9 mouse cellular contexts compared by ENCODE assay signal in the genomic region with DNA sequence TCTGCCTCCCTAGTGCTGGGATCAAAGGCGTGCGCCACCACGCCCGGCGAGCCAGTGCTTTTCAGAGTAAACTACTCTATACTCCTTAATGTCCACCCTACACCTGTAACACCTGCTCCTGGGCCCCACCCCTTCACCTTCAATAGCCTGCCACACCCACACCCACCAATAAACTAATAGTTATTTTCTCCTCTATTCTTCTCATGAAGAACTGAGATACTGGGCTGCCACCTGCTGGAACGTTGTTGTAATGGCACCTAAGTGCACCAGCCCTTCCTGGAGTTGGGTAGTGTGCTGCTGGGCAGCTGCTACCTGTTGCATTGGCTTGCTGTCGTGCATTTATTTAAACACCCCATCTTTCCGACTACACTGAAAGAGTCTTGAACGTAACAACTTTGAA.
DNase-seq lines count a peak whose midpoint lies in the region; ATAC-seq and TF ChIP-seq lines count a peak whose summit lies in the region.
"Had no signal": no experiment of that assay in that cellular context is flagged by ENCODE, and none has a peak within 500 bp of the region (broad histone marks: within the 10 kb centered on the region; RNA-seq: fewer than 3 reads in every experiment).

No protein-coding gene starts in this region.

- H3K9me3 ChIP-seq in forebrain, embryonic 13.5 days (replicated peaks): no peaks in the 10 kb centered on the region
- no peaks in the 10 kb centered on the region for H3K9me3 ChIP-seq in forebrain, embryonic 15.5 days
- no peaks in the 10 kb centered on the region for H3K9me3 ChIP-seq in E14TG2a.4 (ENCODE audit: low read length)
- H3K9me3 ChIP-seq: hindbrain, embryonic 15.5 days had no signal

- H3K27me3 ChIP-seq in forebrain, embryonic 13.5 days: no peaks in the 10 kb centered on the region
- H3K27me3 ChIP-seq in forebrain, embryonic 15.5 days: no peaks in the 10 kb centered on the region
- no peaks in the 10 kb centered on the region for H3K27me3 ChIP-seq in E14TG2a.4 (ENCODE audit: insufficient read depth, low read length)
- H3K27me3 ChIP-seq: hindbrain, embryonic 15.5 days had no signal

- ATAC-seq in forebrain, embryonic 13.5 days: peak; percentile 21; the same call in 1 of the 2 replicates
- ATAC-seq in forebrain, embryonic 15.5 days (replicated peaks): no peak
- 0 out of 2 replicates have a peak, but pooled peaks have one; percentile 36 for ATAC-seq in frontal cortex, adult (ENCODE audit: low TSS enrichment)
- peak; percentile 88 for ATAC-seq in megakaryocyte progenitor cell, adult 5-6 weeks (replicated peaks; ENCODE audit: poor library complexity)

- DNase-seq in c-Kit-positive CD71-positive TER-119-negative erythroid progenitor cells, embryonic 14.5 days (ENCODE audit: low read depth): peak; percentile 46
- peak; percentile 82 to 83 for DNase-seq in kidney, postnatal 4 days
- DNase-seq in spleen, postnatal 4 days (ENCODE audit: low spot score in 2 of 2): peak; percentile 50 to 78

- H3K36me3 ChIP-seq in forebrain, embryonic 13.5 days (ENCODE audit: poor library complexity, severe bottlenecking): no peaks in the 10 kb centered on the region
- H3K36me3 ChIP-seq in forebrain, embryonic 15.5 days: no peaks in the 10 kb centered on the region
- H3K36me3 ChIP-seq in E14TG2a.4 (ENCODE audit: insufficient read depth, low read length): no peaks in the 10 kb centered on the region
- H3K36me3 ChIP-seq: hindbrain, embryonic 15.5 days had no signal

- H3K4me2 ChIP-seq in forebrain, embryonic 13.5 days: no peak overlapping the region
- H3K4me2 ChIP-seq in forebrain, embryonic 15.5 days (replicated peaks): no peak overlapping the region
- H3K4me2 ChIP-seq: hindbrain, embryonic 15.5 days had no signal

- H3K27ac ChIP-seq in forebrain, embryonic 13.5 days: no peak overlapping the region
- H3K27ac ChIP-seq in forebrain, embryonic 15.5 days (replicated peaks): no peak overlapping the region
- H3K27ac ChIP-seq: hindbrain, embryonic 15.5 days had no signal

- no peak overlapping the region for H3K4me3 ChIP-seq in forebrain, embryonic 13.5 days
- H3K4me3 ChIP-seq in forebrain, embryonic 15.5 days: no peak overlapping the region
- H3K4me3 ChIP-seq in E14TG2a.4 (replicated peaks; ENCODE audit: low read length): no peak overlapping the region
- H3K4me3 ChIP-seq: hindbrain, embryonic 15.5 days had no signal

- peak; percentile 68 for TF ChIP-seq CTCF in E14TG2a.4 (conservative IDR thresholded peaks at IDR 0.05; ENCODE audit: low read length)

- WGBS in forebrain, embryonic 13.5 days: 79% methylated on average over 9 of the region's 9 CpGs
- 81% methylated on average over 9 of the region's 9 CpGs for WGBS in forebrain, embryonic 15.5 days

- peaks cover 10% of the 10 kb centered on the region for H3K4me1 ChIP-seq in forebrain, embryonic 13.5 days
- H3K4me1 ChIP-seq in forebrain, embryonic 15.5 days: peaks cover 7% of the 10 kb centered on the region
- H3K4me1 ChIP-seq in E14TG2a.4 (replicated peaks; ENCODE audit: low read depth, low read length): peaks cover 73% of the 10 kb centered on the region

- no peak overlapping the region for H3K9ac ChIP-seq in forebrain, embryonic 13.5 days
- H3K9ac ChIP-seq in forebrain, embryonic 15.5 days (replicated peaks): no peak overlapping the region
- H3K9ac ChIP-seq: hindbrain, embryonic 15.5 days had no signal
